Mouse (Mus musculus): ENCODE measurements around the gene Atf6. TPM values are rescaled to one million over a fixed set of nuclear protein-coding genes. Genes with fewer than 3 reads are reported as not detected.
A peak's percentile ranks its signal among the peaks of the same experiment; 100 is the strongest.

Gene Atf6
- total and polyA plus RNA-seq, 2 experiments = 14.3 to 30.1 TPM

DNA sequence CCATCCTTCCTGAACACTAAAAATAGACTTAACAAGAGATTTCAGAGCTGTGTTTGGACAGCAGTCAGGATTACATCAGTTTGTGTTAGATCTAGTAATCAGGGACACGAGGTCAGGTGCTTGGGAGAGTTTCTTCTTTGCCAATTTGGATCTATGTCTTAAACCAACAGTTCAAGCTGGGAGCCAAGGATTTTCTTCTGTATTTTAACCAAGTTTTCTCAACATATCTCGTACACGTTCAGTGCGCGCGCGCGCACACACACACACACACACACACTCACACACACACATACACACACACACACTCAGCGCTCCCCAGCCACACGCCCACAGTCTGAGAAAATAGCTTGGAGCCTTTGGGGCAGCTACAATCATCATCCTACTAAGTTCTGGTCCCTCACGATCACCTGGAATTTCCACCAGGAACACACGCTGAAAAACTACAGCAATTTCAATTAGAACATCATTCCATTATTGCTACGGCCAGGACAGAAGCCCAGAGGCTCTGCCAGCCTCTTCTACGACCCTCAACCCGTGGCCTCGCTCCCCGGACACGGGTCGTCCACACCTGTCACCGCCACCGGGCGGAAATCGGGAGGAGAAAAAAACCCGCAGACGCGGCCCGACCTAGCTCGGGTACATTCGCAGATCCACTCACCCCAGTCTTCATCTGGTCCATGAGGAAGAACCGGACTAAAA is 430 bp downstream of the Atf6 start:
- Histone ChIP-seq H3K4me3 (ENCODE audit: insufficient read depth, low read depth, low read length) (peak overlapping the region; percentile 91), H3K79me2 (ENCODE audit: control insufficient read depth, insufficient read depth, low read length) (peaks cover 15% of the 10 kb centered on the region; the same call in 1 of the 2 replicates), H3K9ac (ENCODE audit: low read depth, low read length) (peak overlapping the region; percentile 88), H3K36me3 (ENCODE audit: control insufficient read depth, insufficient read depth, low read length) (no peaks in the 10 kb centered on the region), H3K27ac (replicated peaks; ENCODE audit: insufficient read depth, low read depth, low read length) (peak overlapping the region; percentile 94), H3K4me1 (ENCODE audit: control insufficient read depth, insufficient read depth, low read length) (peaks cover 22% of the 10 kb centered on the region), H3K27me3 (ENCODE audit: control insufficient read depth, insufficient read depth, low read length) (no peaks in the 10 kb centered on the region)
- under 1% methylated on average over 30 of the region's 30 CpGs for WGBS
- TF ChIP-seq CTCF (IDR thresholded peaks at IDR 0.05; ENCODE audit: low read depth, low read length) = no peak
- TF ChIP-seq POLR2A (IDR thresholded peaks at IDR 0.05; ENCODE audit: extremely low read depth, insufficient read depth, low read length) = no peak
- DNase-seq (ENCODE audit: extremely low read depth, low read depth, low spot score) = peak; percentile 98

DNA sequence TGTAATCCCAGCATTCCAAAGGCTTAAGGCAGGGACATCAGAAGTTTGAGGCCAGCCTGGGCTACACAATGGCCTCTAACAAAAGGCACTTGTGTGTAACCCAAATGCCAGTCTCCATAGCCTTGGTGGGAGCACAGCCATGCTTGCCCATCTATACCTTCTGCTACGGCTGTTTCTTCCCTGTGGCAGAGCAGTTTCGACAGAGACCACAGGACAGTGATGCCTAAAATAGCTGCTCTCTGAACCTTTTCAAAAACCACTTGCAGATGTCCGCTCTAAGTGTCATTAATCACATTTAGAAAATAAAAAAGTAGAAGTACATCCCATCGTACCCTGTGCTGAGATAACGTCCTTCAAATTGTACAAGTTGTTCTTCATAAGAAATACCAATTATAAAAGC is 2.2 kb downstream of the Atf6 start:
- WGBS = 78% methylated on average over 5 of the region's 5 CpGs
- Histone ChIP-seq H3K27ac (replicated peaks; ENCODE audit: insufficient read depth, low read depth, low read length) (no peak overlapping the region), H3K4me3 (ENCODE audit: insufficient read depth, low read depth, low read length) (no peak overlapping the region), H3K4me1 (ENCODE audit: control insufficient read depth, insufficient read depth, low read length) (peaks cover 24% of the 10 kb centered on the region), H3K9ac (ENCODE audit: low read depth, low read length) (no peak overlapping the region), H3K36me3 (ENCODE audit: control insufficient read depth, insufficient read depth, low read length) (no peaks in the 10 kb centered on the region), H3K79me2 (ENCODE audit: control insufficient read depth, insufficient read depth, low read length) (peaks cover 23% of the 10 kb centered on the region; the same call in 1 of the 2 replicates), H3K27me3 (ENCODE audit: control insufficient read depth, insufficient read depth, low read length) (no peaks in the 10 kb centered on the region)
- no peak for DNase-seq (ENCODE audit: extremely low read depth, low read depth, low spot score)
- TF ChIP-seq POLR2A (IDR thresholded peaks at IDR 0.05; ENCODE audit: extremely low read depth, insufficient read depth, low read length) = no peak
- TF ChIP-seq CTCF (IDR thresholded peaks at IDR 0.05; ENCODE audit: low read depth, low read length) = no peak

DNA sequence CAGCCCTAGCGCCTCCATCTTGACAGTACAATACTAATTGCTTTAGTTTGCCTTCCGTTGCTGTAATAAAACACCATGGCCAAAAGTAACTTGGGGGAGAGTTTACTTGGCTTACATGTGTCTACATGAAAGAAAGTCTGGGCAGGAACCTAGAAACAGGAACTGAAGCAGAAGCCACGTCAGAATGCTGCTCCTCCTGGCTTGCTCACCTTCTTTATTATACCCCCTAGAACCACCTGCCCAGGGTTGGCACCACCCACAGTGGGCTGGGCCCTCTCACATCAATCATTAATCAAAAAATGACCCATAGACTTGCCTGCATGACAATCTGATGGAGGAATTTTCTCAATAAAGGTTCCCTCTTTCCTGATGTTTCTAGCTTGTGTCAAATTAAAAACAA is 2.8 kb downstream of the Atf6 start:
- peak; percentile 23 for DNase-seq (ENCODE audit: extremely low read depth, low read depth, low spot score)
- WGBS = 63% methylated on average over 3 of the region's 3 CpGs
- Histone ChIP-seq H3K4me3 (ENCODE audit: insufficient read depth, low read depth, low read length) (no peak overlapping the region), H3K36me3 (ENCODE audit: control insufficient read depth, insufficient read depth, low read length) (no peaks in the 10 kb centered on the region), H3K4me1 (ENCODE audit: control insufficient read depth, insufficient read depth, low read length) (peaks cover 24% of the 10 kb centered on the region), H3K79me2 (ENCODE audit: control insufficient read depth, insufficient read depth, low read length) (peaks cover 26% of the 10 kb centered on the region; the same call in 1 of the 2 replicates), H3K27ac (replicated peaks; ENCODE audit: insufficient read depth, low read depth, low read length) (no peak overlapping the region), H3K27me3 (ENCODE audit: control insufficient read depth, insufficient read depth, low read length) (no peaks in the 10 kb centered on the region), H3K9ac (ENCODE audit: low read depth, low read length) (no peak overlapping the region)
- TF ChIP-seq POLR2A (IDR thresholded peaks at IDR 0.05; ENCODE audit: extremely low read depth, insufficient read depth, low read length) (no peak), CTCF (IDR thresholded peaks at IDR 0.05; ENCODE audit: low read depth, low read length) (no peak)

DNA sequence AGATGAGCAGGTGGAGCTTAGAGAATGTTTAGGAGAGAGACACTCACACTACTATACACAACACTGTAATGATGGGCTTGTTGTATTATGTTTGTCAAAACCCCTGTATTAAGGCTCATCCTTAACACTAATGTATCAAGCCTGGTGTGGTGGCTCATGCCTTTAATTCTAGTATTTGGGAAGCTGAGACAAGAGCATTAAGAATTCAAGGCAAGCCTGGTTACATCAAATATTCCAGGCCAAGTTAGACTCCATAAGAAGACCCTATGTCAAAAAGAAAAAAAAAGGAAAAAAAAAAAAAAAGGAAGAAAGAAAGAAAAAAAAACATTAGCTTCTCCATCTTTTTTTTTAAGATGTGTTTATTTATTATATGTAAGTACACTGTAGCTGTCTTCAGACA is 3.3 kb downstream of the Atf6 start:
- DNase-seq (ENCODE audit: extremely low read depth, low read depth, low spot score) = no peak
- Histone ChIP-seq H3K27ac (replicated peaks; ENCODE audit: insufficient read depth, low read depth, low read length) (no peak overlapping the region), H3K4me3 (ENCODE audit: insufficient read depth, low read depth, low read length) (no peak overlapping the region), H3K4me1 (ENCODE audit: control insufficient read depth, insufficient read depth, low read length) (peaks cover 24% of the 10 kb centered on the region), H3K27me3 (ENCODE audit: control insufficient read depth, insufficient read depth, low read length) (no peaks in the 10 kb centered on the region), H3K36me3 (ENCODE audit: control insufficient read depth, insufficient read depth, low read length) (no peaks in the 10 kb centered on the region), H3K9ac (ENCODE audit: low read depth, low read length) (no peak overlapping the region), H3K79me2 (ENCODE audit: control insufficient read depth, insufficient read depth, low read length) (peaks cover 29% of the 10 kb centered on the region; the same call in 1 of the 2 replicates)
- TF ChIP-seq POLR2A (IDR thresholded peaks at IDR 0.05; ENCODE audit: extremely low read depth, insufficient read depth, low read length) = no peak
- no peak for TF ChIP-seq CTCF (IDR thresholded peaks at IDR 0.05; ENCODE audit: low read depth, low read length)

DNA sequence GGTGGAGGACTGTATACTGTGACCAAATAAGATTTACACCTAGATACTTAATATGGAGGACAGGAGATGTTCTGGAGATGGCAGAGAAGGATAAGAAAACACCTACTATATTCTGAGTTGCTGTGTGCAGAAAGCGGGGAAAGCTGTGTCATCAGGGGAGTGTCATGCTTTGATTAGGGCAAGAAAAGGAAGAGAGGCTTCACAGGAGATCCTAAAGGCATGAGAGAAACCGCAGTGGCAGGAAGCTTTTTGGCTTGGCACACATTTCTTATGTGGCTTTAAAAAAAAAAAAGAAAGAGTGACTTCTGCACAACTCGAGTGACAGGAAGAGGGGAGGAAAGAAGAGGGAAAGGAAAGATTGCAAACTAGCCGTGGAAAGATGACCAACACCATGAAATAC is 4.5 kb downstream of the Atf6 start:
- WGBS = 18% methylated on average over 4 of the region's 4 CpGs
- no peak for TF ChIP-seq POLR2A (IDR thresholded peaks at IDR 0.05; ENCODE audit: extremely low read depth, insufficient read depth, low read length)
- no peak for TF ChIP-seq CTCF (IDR thresholded peaks at IDR 0.05; ENCODE audit: low read depth, low read length)
- Histone ChIP-seq H3K4me1 (ENCODE audit: control insufficient read depth, insufficient read depth, low read length) (peaks cover 24% of the 10 kb centered on the region), H3K4me3 (ENCODE audit: insufficient read depth, low read depth, low read length) (no peak overlapping the region), H3K36me3 (ENCODE audit: control insufficient read depth, insufficient read depth, low read length) (no peaks in the 10 kb centered on the region), H3K27me3 (ENCODE audit: control insufficient read depth, insufficient read depth, low read length) (no peaks in the 10 kb centered on the region), H3K9ac (ENCODE audit: low read depth, low read length) (no peak overlapping the region), H3K27ac (replicated peaks; ENCODE audit: insufficient read depth, low read depth, low read length) (peak overlapping the region; percentile 19; the same call in 1 of the 2 replicates), H3K79me2 (ENCODE audit: control insufficient read depth, insufficient read depth, low read length) (peaks cover 29% of the 10 kb centered on the region; the same call in 1 of the 2 replicates)
- DNase-seq (ENCODE audit: extremely low read depth, low read depth, low spot score) = no peak

DNA sequence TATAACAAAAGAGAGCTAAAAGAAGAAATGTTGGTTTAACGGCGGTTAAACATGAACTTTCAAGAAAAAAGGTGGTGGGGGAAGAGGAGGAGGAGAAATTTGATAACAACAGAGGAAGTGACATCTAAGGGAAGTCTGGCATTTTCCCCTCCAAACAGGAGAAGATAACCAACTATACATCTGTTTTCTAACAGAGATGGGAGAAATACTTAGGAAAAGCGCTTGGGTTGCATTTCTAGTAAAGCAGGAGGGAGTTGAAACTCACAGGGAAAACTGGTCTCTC is 5.2 kb downstream of the Atf6 start:
- H3K27me3 ChIP-seq (ENCODE audit: control insufficient read depth, insufficient read depth, low read length) = no peaks in the 10 kb centered on the region
- H3K4me1 ChIP-seq (ENCODE audit: control insufficient read depth, insufficient read depth, low read length) = peaks cover 24% of the 10 kb centered on the region
- DNase-seq (ENCODE audit: extremely low read depth, low read depth, low spot score) = no peak
- no peaks in the 10 kb centered on the region for H3K36me3 ChIP-seq (ENCODE audit: control insufficient read depth, insufficient read depth, low read length)
- H3K27ac ChIP-seq (replicated peaks; ENCODE audit: insufficient read depth, low read depth, low read length) = peak overlapping the region; percentile 8; the same call in 1 of the 2 replicates
- no peak overlapping the region for H3K9ac ChIP-seq (ENCODE audit: low read depth, low read length)
- H3K79me2 ChIP-seq (ENCODE audit: control insufficient read depth, insufficient read depth, low read length) = peaks cover 31% of the 10 kb centered on the region; the same call in 1 of the 2 replicates
- WGBS = 9% methylated on average over 3 of the region's 3 CpGs
- TF ChIP-seq CTCF (IDR thresholded peaks at IDR 0.05; ENCODE audit: low read depth, low read length) (no peak), POLR2A (IDR thresholded peaks at IDR 0.05; ENCODE audit: extremely low read depth, insufficient read depth, low read length) (no peak)
- no peak overlapping the region for H3K4me3 ChIP-seq (ENCODE audit: insufficient read depth, low read depth, low read length)

All from liver, adult 2 months (tissue).